Mouse (Mus musculus) G1E (cell line): ENCODE measurements around the gene Rras2. TPM values are rescaled to one million over a fixed set of nuclear protein-coding genes. Genes with fewer than 3 reads are reported as not detected.

ENCODE experiments used
- ATAC-seq: 2 replicates; pipeline ENCODE4 v1.8.0; 2016; ENCODE audit warnings: mild to moderate bottlenecking; ENCODE audit not compliant: insufficient number of reproducible peaks, poor library complexity, low FRiP score, severe bottlenecking; ENCODE audit errors: extremely low read depth
- DNase-seq: peaks from one replicate; pipeline ENCODE4 v3.0.0; 2012; ENCODE audit warnings: low spot score
- H3K27me3 ChIP-seq: 2 replicates; pipeline ENCODE4 v1.6.1; 2012; ENCODE audit warnings: mild to moderate bottlenecking, low read length, inconsistent platforms; ENCODE audit not compliant: insufficient read depth
- H3K36me3 ChIP-seq: replicated peaks from 2 replicates; pipeline ENCODE3; 2012; ENCODE audit warnings: mild to moderate bottlenecking, inconsistent platforms
- H3K4me1 ChIP-seq: 2 replicates; pipeline ENCODE4 v1.6.1; 2012; ENCODE audit warnings: low read depth, low read length, inconsistent platforms, mixed read lengths; ENCODE audit not compliant: insufficient read depth
- H3K4me3 ChIP-seq: 2 replicates; pipeline ENCODE4 v1.5.1; 2012; ENCODE audit warnings: low read depth, mild to moderate bottlenecking, inconsistent platforms, low read length, moderate library complexity, mixed read lengths
- H3K9me3 ChIP-seq: replicated peaks from 2 replicates; pipeline ENCODE4 v1.6.1; 2012; ENCODE audit warnings: inconsistent platforms
- CTCF ChIP-seq: IDR thresholded peaks from 2 replicates; pipeline ENCODE4 v1.5.1; 2012; ENCODE audit warnings: low read depth, low read length, inconsistent platforms, mixed read lengths
- GATA1 ChIP-seq: IDR thresholded peaks from 2 replicates; pipeline ENCODE4 v1.6.1; 2012; ENCODE audit warnings: borderline replicate concordance, low read length, inconsistent platforms, mixed read lengths
- GATA2 ChIP-seq: IDR thresholded peaks from 2 replicates; pipeline ENCODE4 v1.6.1; 2012; ENCODE audit warnings: low read depth, low read length, inconsistent platforms, borderline replicate concordance
- POLR2AphosphoS5 ChIP-seq: IDR thresholded peaks from 2 replicates; pipeline ENCODE4 v1.6.1; 2012; ENCODE audit warnings: low read depth, low read length, inconsistent platforms; ENCODE audit not compliant: insufficient replicate concordance
- TAL1 ChIP-seq: conservative IDR thresholded peaks from 2 replicates; pipeline ENCODE4 v1.6.1; 2012; ENCODE audit warnings: low read depth, low read length, inconsistent platforms, mixed read lengths
- polyA plus RNA-seq: library from polyadenylated mRNA; stranded (reverse); fragments of >175 nt; gene quantifications from 2 replicates; pipeline ENCODE4 v1.2.3, GENCODE M21; 2012
- total RNA-seq, 2 experiments: library from RNA; stranded (forward) in 1 of 2; stranded (reverse) in 1 of 2; fragments of 200-1000 nt in 1 of 2; fragments of >200 nt in 1 of 2; fragmentation: Nextera tagmentation in 1 of 2; gene quantifications; 2 replicates each; pipeline ENCODE4 v1.2.3; 2014 to 2017

Rras2 gene
- total and polyA plus RNA-seq, 3 experiments = 0.05 TPM; not detected in 2

- no peak for ATAC-seq
Measured at GRCm38 (mm10) chr7:114016001-114016949, 101.3 kb downstream of the Rras2 start.

DNA sequence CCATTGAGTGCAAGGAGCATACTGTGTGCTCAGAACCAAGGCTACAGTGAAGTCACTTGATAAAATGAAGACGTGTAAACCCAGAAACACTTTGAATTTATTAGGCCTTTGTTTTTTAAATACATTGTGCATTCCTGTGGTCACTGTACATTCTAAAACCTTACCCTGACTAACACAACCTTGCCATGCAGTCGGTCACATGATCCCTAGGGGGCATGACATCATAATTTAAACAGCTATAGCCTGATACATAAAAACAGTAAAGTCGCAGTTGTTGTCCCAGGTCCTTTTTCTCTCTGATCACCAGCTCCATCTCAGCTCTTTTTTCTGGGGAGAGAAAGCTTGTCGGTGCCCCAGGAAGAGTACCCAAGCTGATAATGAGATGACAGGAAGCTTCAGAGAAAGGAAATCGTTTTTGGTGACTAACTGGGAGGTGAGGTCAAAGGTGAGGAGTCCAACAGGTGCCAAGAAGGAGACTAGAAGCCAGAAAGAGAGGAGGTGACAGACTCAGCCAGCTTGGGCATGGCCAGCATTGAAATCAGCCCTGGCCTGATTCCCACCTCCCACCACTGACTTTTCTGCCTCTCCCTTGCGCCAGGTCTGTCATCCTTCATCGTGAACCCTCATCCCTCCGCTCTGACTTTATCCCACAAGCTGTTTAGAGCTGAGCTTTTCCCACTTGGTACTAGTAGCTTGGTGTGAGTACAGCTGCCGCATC lies 105.7 kb downstream of the Rras2 start:
- no peak for ATAC-seq
- H3K27me3 ChIP-seq = no peaks in the 10 kb centered on the region
- H3K4me1 ChIP-seq = no peaks in the 10 kb centered on the region
- no peak for DNase-seq
- no peaks in the 10 kb centered on the region for H3K9me3 ChIP-seq
- no peak overlapping the region for H3K4me3 ChIP-seq
- no peaks in the 10 kb centered on the region for H3K36me3 ChIP-seq
- TF ChIP-seq TAL1 = no peak
- no peak for TF ChIP-seq GATA2
- TF ChIP-seq POLR2AphosphoS5 = no peak
- TF ChIP-seq CTCF = no peak
- no peak for TF ChIP-seq GATA1

More at GRCm38 (mm10) chr7:114016001-114016949, 101.3 kb downstream of the Rras2 start:
- peaks cover 5% of the 10 kb centered on the region; the same call in 1 of the 2 replicates for H3K4me1 ChIP-seq
- no peaks in the 10 kb centered on the region; the same call in 1 of the 2 replicates for H3K27me3 ChIP-seq
- no peak for DNase-seq
- TF ChIP-seq POLR2AphosphoS5 = no peak
- H3K4me3 ChIP-seq = no peak overlapping the region
- no peaks in the 10 kb centered on the region for H3K9me3 ChIP-seq
- no peaks in the 10 kb centered on the region for H3K36me3 ChIP-seq

- H3K9me3 ChIP-seq = no peaks in the 10 kb centered on the region
- no peaks in the 10 kb centered on the region for H3K4me1 ChIP-seq
- ATAC-seq = no peak
- H3K36me3 ChIP-seq = no peaks in the 10 kb centered on the region
- H3K4me3 ChIP-seq = no peak overlapping the region
- no peaks in the 10 kb centered on the region for H3K27me3 ChIP-seq
- TF ChIP-seq GATA2 = no peak
- no peak for DNase-seq
Measured at GRCm38 (mm10) chr7:114007565-114007964, 110.0 kb downstream of the Rras2 start.

DNA sequence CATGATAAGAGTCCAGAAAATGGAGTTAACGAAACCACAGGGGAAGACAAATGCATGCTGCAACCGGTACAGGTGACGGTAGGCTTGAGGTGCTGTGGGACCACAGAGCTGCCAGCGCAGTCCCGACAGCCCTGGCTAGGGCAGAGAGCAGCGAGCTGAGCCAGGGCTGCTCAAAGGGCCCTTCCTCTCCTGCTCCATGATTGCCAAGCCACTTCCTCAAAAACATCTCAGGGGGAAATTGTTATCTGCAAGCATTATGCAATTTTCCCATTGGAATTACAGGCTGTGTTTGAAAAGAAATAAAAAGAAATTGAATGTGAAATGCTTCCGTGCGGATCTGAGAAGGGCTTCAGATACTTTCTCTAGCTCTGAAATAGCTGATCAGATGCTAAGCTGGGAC lies 111.1 kb downstream of the Rras2 start:
- Histone ChIP-seq H3K4me1 (no peaks in the 10 kb centered on the region), H3K9me3 (no peaks in the 10 kb centered on the region), H3K36me3 (no peaks in the 10 kb centered on the region), H3K27me3 (no peaks in the 10 kb centered on the region), H3K4me3 (no peak overlapping the region)
- DNase-seq = no peak
- TF ChIP-seq GATA2 (no peak), POLR2AphosphoS5 (no peak), CTCF (no peak), TAL1 (no peak), GATA1 (no peak)
- no peak for ATAC-seq

- ATAC-seq = no peak
- DNase-seq = no peak
- Histone ChIP-seq H3K36me3 (no peaks in the 10 kb centered on the region), H3K27me3 (no peaks in the 10 kb centered on the region), H3K9me3 (no peaks in the 10 kb centered on the region), H3K4me3 (no peak overlapping the region), H3K4me1 (no peaks in the 10 kb centered on the region)
- TF ChIP-seq POLR2AphosphoS5 = no peak
- TF ChIP-seq TAL1 = no peak
- TF ChIP-seq CTCF = no peak
- no peak for TF ChIP-seq GATA1
- TF ChIP-seq GATA2 = no peak
Measured at GRCm38 (mm10) chr7:114005499-114005898, 112.1 kb downstream of the Rras2 start.

DNA sequence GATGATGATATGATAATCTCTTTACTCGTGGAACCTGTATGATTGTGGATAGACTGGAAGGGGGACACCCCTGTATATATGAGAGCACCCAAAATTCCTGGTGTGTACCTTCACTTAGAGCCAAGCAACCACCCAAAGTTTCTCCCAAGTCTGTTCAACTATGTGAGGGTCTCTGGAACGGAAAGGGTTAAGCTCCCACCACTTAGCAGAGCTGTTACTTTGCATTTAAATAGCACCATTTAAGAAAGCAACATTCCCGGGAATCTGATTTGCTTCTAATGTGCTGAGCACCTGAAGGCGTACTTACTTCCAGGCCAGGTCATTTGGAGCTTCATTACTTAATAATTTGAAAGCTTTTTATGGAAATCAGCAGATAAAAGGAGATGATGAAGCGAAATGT lies 113.4 kb downstream of the Rras2 start:
- DNase-seq = no peak
- no peaks in the 10 kb centered on the region for H3K9me3 ChIP-seq
- H3K27me3 ChIP-seq = no peaks in the 10 kb centered on the region
- no peak overlapping the region for H3K4me3 ChIP-seq
- TF ChIP-seq TAL1 (no peak), GATA1 (no peak), POLR2AphosphoS5 (no peak), CTCF (no peak)
- no peak for ATAC-seq
- H3K4me1 ChIP-seq = no peaks in the 10 kb centered on the region
- H3K36me3 ChIP-seq = no peaks in the 10 kb centered on the region
